Mouse (Mus musculus) lung, postnatal 0 days (tissue): ENCODE measurements at regions not wholly inside any gene's neighbourhood (a gene's known extent, or its start where the extent isn't known, plus 50 kb on each side); places are given as distances from the start of the nearest gene placed in this dataset.

Experiments used
- CTCF ChIP-seq: IDR thresholded peaks from 2 replicates; pipeline ENCODE4 v1.5.1; 2016; ENCODE audit warnings: antibody characterized with exemption, mild to moderate bottlenecking
- EP300 ChIP-seq: IDR thresholded peaks from 2 replicates; pipeline ENCODE4 v1.6.1; 2016; ENCODE audit warnings: antibody characterized with exemption, mild to moderate bottlenecking, control low read depth

GRCm38 (mm10) chr13:52077616-52078015 lies 231.1 kb downstream of the Gadd45g start:
- TF ChIP-seq EP300 (no peak), CTCF (no peak)
